Mouse (Mus musculus): ENCODE results near the gene Rgl2. TPM values are rescaled to one million over a fixed set of nuclear protein-coding genes. Genes with fewer than 3 reads are reported as not detected.
"Not testable (repeated sequence)": the region's sequence is repeated elsewhere in the genome, so short reads cannot be mapped to it uniquely, and the experiment has no call there.

Gene Rgl2
- polyA plus RNA-seq, 1 experiment from 2014 or later = 52.7 TPM

GRCm38 (mm10) chr17:33903911-33904651, 25.3 kb upstream of the Rgl2 start:
- H3K27me3 ChIP-seq (replicated peaks; ENCODE audit: control insufficient read depth, insufficient read depth, low read length); H3K9ac ChIP-seq (ENCODE audit: low read depth, low read length); H3K4me3 ChIP-seq (ENCODE audit: low read length); H3K27ac ChIP-seq (ENCODE audit: low read depth, low read length); H3K4me1 ChIP-seq (ENCODE audit: control insufficient read depth, insufficient read depth, low read depth, low read length); H3K9me3 ChIP-seq (ENCODE audit: control insufficient read depth, low read length); ATAC-seq; H3K36me3 ChIP-seq (ENCODE audit: control insufficient read depth, insufficient read depth, low read length); H3K4me2 ChIP-seq (ENCODE audit: low read length): not testable (repeated sequence)
- WGBS = 76% methylated on average over 6 of the region's 6 CpGs

- not testable (repeated sequence) for H3K36me3 ChIP-seq (ENCODE audit: control insufficient read depth, insufficient read depth, low read length); H3K27ac ChIP-seq (ENCODE audit: low read depth, low read length); H3K9me3 ChIP-seq (ENCODE audit: control insufficient read depth, low read length); H3K4me2 ChIP-seq (ENCODE audit: low read length); ATAC-seq; H3K4me3 ChIP-seq (ENCODE audit: low read length); H3K9ac ChIP-seq (ENCODE audit: low read depth, low read length); H3K27me3 ChIP-seq (replicated peaks; ENCODE audit: control insufficient read depth, insufficient read depth, low read length); H3K4me1 ChIP-seq (ENCODE audit: control insufficient read depth, insufficient read depth, low read depth, low read length)
- 34% methylated on average over 3 of the region's 4 CpGs for WGBS
Measured at GRCm38 (mm10) chr17:33904835-33905234, 24.5 kb upstream of the Rgl2 start, which contains the start of gene Platr17. Gene Platr17, plus strand, starts transcription at chr17:33905135.

- Histone ChIP-seq H3K9me3 (ENCODE audit: control insufficient read depth, low read length) (no peaks in the 10 kb centered on the region), H3K4me1 (ENCODE audit: control insufficient read depth, insufficient read depth, low read depth, low read length) (peaks cover 14% of the 10 kb centered on the region), H3K4me3 (ENCODE audit: low read length) (peak overlapping the region; percentile 91), H3K4me2 (ENCODE audit: low read length) (peak overlapping the region; percentile 78), H3K9ac (ENCODE audit: low read depth, low read length) (peak overlapping the region; percentile 81), H3K36me3 (ENCODE audit: control insufficient read depth, insufficient read depth, low read length) (peaks cover 12% of the 10 kb centered on the region), H3K27ac (ENCODE audit: low read depth, low read length) (peak overlapping the region; percentile 85), H3K27me3 (replicated peaks; ENCODE audit: control insufficient read depth, insufficient read depth, low read length) (no peaks in the 10 kb centered on the region)
- WGBS = under 1% methylated on average over 44 of the region's 44 CpGs
- peak; percentile 63 for ATAC-seq
Measured at GRCm38 (mm10) chr17:33908331-33909076, 20.8 kb upstream of the Rgl2 start.

GRCm38 (mm10) chr17:33909077-33909868, 20.1 kb upstream of the Rgl2 start, which contains the start of gene Daxx:
Gene Daxx, plus strand, starts transcription at chr17:33909414.
- Histone ChIP-seq H3K9me3 (ENCODE audit: control insufficient read depth, low read length) (no peaks in the 10 kb centered on the region), H3K4me2 (ENCODE audit: low read length) (peak within 1 kb of the TSS; percentile 91), H3K27me3 (replicated peaks; ENCODE audit: control insufficient read depth, insufficient read depth, low read length) (no peaks in the 10 kb centered on the region), H3K9ac (ENCODE audit: low read depth, low read length) (peak within 1 kb of the TSS; percentile 91), H3K4me3 (ENCODE audit: low read length) (peak within 1 kb of the TSS; percentile 91), H3K27ac (ENCODE audit: low read depth, low read length) (peak within 1 kb of the TSS; percentile 88), H3K4me1 (ENCODE audit: control insufficient read depth, insufficient read depth, low read depth, low read length) (peaks cover 14% of the 10 kb centered on the region), H3K36me3 (ENCODE audit: control insufficient read depth, insufficient read depth, low read length) (peaks cover 19% of the 10 kb centered on the region)
- under 1% methylated on average over 65 of the region's 68 CpGs for WGBS
- peak; percentile 97 for ATAC-seq

GRCm38 (mm10) chr17:33909869-33910250, 19.5 kb upstream of the Rgl2 start:
- peaks cover 15% of the 10 kb centered on the region for H3K4me1 ChIP-seq (ENCODE audit: control insufficient read depth, insufficient read depth, low read depth, low read length)
- WGBS = 0% methylated on average over 14 of the region's 14 CpGs
- no peaks in the 10 kb centered on the region for H3K9me3 ChIP-seq (ENCODE audit: control insufficient read depth, low read length)
- H3K27ac ChIP-seq (ENCODE audit: low read depth, low read length) = peak overlapping the region; percentile 88
- peaks cover 21% of the 10 kb centered on the region for H3K36me3 ChIP-seq (ENCODE audit: control insufficient read depth, insufficient read depth, low read length)
- no peaks in the 10 kb centered on the region for H3K27me3 ChIP-seq (replicated peaks; ENCODE audit: control insufficient read depth, insufficient read depth, low read length)
- H3K4me3 ChIP-seq (ENCODE audit: low read length) = peak overlapping the region; percentile 91
- peak overlapping the region; percentile 91 for H3K9ac ChIP-seq (ENCODE audit: low read depth, low read length)
- no peak for ATAC-seq
- peak overlapping the region; percentile 91 for H3K4me2 ChIP-seq (ENCODE audit: low read length)

- Histone ChIP-seq H3K36me3 (ENCODE audit: control insufficient read depth, insufficient read depth, low read length) (peaks cover 21% of the 10 kb centered on the region), H3K27ac (ENCODE audit: low read depth, low read length) (no peak overlapping the region), H3K4me2 (ENCODE audit: low read length) (peak overlapping the region; percentile 91), H3K9me3 (ENCODE audit: control insufficient read depth, low read length) (no peaks in the 10 kb centered on the region), H3K9ac (ENCODE audit: low read depth, low read length) (peak overlapping the region; percentile 91), H3K4me1 (ENCODE audit: control insufficient read depth, insufficient read depth, low read depth, low read length) (peaks cover 19% of the 10 kb centered on the region), H3K27me3 (replicated peaks; ENCODE audit: control insufficient read depth, insufficient read depth, low read length) (no peaks in the 10 kb centered on the region), H3K4me3 (ENCODE audit: low read length) (peak overlapping the region; percentile 91)
- WGBS = 52% methylated on average over 11 of the region's 11 CpGs
- ATAC-seq = no peak
Measured at GRCm38 (mm10) chr17:33910346-33911051, 18.8 kb upstream of the Rgl2 start.

GRCm38 (mm10) chr17:33911052-33911812, 18.1 kb upstream of the Rgl2 start:
- Histone ChIP-seq H3K27ac (ENCODE audit: low read depth, low read length) (no peak overlapping the region), H3K9ac (ENCODE audit: low read depth, low read length) (no peak overlapping the region), H3K4me1 (ENCODE audit: control insufficient read depth, insufficient read depth, low read depth, low read length) (peaks cover 19% of the 10 kb centered on the region), H3K4me2 (ENCODE audit: low read length) (no peak overlapping the region), H3K9me3 (ENCODE audit: control insufficient read depth, low read length) (no peaks in the 10 kb centered on the region), H3K27me3 (replicated peaks; ENCODE audit: control insufficient read depth, insufficient read depth, low read length) (no peaks in the 10 kb centered on the region), H3K36me3 (ENCODE audit: control insufficient read depth, insufficient read depth, low read length) (peaks cover 21% of the 10 kb centered on the region), H3K4me3 (ENCODE audit: low read length) (no peak overlapping the region)
- WGBS = 91% methylated on average over 31 of the region's 31 CpGs
- ATAC-seq = no peak

- WGBS = 93% methylated on average over 28 of the region's 28 CpGs
- H3K4me2 ChIP-seq (ENCODE audit: low read length) = no peak overlapping the region
- H3K27me3 ChIP-seq (replicated peaks; ENCODE audit: control insufficient read depth, insufficient read depth, low read length) = no peaks in the 10 kb centered on the region
- no peaks in the 10 kb centered on the region for H3K9me3 ChIP-seq (ENCODE audit: control insufficient read depth, low read length)
- H3K4me1 ChIP-seq (ENCODE audit: control insufficient read depth, insufficient read depth, low read depth, low read length) = peaks cover 24% of the 10 kb centered on the region
- H3K36me3 ChIP-seq (ENCODE audit: control insufficient read depth, insufficient read depth, low read length) = peaks cover 21% of the 10 kb centered on the region
- no peak overlapping the region for H3K4me3 ChIP-seq (ENCODE audit: low read length)
- no peak for ATAC-seq
- no peak overlapping the region for H3K9ac ChIP-seq (ENCODE audit: low read depth, low read length)
- H3K27ac ChIP-seq (ENCODE audit: low read depth, low read length) = no peak overlapping the region
Measured at GRCm38 (mm10) chr17:33911813-33912414, 17.4 kb upstream of the Rgl2 start.
